Mouse (Mus musculus): Measurements from ENCODE around the gene Zfp618.

Gene Zfp618

DNA sequence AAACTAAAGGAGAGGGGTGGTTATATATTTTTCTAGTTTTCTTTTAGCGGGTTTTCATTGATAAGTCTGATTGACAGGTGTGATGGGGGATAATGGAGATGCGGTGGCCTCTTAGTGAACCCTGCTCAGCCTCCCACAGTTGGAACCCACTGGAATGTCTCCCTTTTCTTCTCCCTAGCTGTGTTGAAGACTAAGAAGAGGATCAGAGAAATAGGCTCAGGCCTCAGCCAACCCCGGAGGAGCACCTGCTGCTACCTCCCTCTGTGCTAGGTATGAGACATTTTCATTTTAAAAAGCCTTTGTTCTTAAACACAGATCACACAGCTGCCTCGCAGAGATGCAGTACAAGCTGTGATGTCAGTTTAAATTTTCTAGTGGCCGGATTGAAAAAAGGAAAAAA lies 68.4 kb downstream of the Zfp618 start:
- no peak for DNase-seq

DNA sequence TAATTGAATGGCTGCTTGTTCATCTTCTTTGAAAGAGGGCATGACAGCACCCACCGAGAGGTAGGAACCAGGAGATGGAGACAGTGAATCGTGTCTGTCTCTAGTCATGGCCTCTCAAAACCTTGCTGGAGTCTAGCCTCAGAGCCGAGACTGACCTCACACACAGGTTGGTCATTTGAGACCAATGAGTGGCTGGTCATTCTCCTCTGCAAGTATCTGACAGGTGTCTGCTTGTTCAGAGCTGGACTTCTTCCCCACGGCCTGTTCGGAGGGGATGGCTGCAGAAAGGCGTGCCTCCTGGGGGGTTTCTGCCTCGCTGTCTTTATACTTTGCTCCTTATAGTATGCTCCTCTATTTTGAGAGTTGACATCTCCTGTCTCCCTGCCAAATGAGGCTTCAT lies 70.6 kb downstream of the Zfp618 start:
- DNase-seq = no peak

GRCm38 (mm10) chr4:63036790-63037189 lies 71.4 kb downstream of the Zfp618 start:
- DNase-seq = no peak

DNA sequence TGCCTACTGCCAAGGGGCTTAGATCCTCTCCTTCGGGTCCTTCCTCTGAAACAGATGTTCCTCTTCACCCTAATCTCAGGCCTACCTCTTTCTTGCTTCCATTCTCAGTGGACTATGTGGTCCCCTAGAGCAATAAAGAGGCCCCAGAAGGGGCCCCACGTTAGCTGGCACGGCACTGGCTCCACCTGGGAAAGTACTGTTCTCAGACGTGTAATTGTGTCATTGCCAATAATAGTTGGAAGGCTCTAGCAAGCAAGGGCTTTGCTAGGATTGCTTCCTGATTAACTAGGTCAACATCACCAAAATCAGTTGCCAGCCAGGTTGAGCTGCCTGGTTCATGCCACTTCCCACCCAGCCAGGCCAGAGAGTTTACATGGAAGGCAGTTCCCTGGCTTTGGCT lies 72.2 kb downstream of the Zfp618 start:
- no peak for DNase-seq

DNA sequence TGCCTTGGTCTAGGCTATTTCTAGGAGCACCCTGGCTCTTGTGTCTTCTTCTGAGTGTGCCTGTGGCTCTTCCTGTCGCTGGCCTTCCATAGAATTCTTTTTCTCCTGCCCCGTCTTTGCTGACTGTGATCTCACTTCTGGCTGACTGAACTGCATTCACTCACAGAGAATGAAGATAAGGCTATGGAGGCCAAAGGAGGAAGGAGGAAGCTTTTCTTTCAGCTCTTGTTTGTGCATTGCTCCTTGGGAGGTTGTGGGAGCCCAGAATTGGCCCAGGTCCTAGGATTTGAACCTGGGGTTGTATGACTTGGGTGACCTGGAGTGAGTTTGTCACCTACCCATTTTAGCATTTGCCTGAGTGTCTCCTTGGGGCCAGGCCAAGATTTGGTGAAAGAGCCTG lies 72.9 kb downstream of the Zfp618 start:
- DNase-seq = no peak

DNA sequence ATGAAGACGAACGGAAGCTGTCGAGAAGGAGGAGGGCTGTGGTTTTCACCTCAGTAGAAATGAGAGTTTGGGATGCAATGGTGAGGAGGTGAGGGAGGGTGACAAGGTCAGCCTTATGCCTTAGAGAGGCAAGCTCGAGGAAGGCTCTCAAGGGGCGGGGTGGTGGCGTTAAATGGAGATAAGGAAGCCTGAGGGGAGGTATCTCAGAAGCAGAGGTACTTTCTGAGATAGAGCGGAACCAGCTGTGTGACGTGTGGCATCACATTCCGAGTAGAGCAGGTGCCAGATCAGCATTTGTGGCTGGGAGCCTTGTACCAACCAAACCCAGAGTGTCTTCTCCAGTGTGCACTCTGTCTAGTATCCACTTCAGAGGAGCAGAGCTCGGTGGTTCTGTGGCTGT lies 73.6 kb downstream of the Zfp618 start:
- DNase-seq = no peak

DNA sequence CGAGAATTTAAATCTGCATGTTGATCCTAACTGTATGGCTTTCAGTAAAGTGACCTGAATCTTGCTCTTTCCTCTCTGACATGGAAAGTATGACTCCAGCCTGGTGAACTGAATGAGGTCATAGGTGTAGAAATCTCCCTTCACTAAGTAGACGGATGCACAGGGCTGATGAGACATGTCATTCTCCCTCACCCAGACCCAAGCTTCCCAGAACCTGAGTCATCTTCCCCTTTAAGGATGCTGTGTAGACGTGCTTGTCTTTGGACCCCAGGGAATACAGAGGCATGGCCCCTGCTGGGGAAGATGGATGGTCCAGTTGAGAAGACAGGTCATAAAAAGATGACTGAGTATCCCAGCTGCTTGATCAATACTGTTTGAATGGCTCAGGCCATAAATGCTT lies 83.2 kb downstream of the Zfp618 start:
- no peak for DNase-seq

- no peak for DNase-seq
These were observed 84.4 kb downstream of the Zfp618 start for GRCm38 (mm10) chr4:63049596-63050318.

GRCm38 (mm10) chr4:63050319-63050676 lies 84.9 kb downstream of the Zfp618 start:
- no peak for DNase-seq

DNA sequence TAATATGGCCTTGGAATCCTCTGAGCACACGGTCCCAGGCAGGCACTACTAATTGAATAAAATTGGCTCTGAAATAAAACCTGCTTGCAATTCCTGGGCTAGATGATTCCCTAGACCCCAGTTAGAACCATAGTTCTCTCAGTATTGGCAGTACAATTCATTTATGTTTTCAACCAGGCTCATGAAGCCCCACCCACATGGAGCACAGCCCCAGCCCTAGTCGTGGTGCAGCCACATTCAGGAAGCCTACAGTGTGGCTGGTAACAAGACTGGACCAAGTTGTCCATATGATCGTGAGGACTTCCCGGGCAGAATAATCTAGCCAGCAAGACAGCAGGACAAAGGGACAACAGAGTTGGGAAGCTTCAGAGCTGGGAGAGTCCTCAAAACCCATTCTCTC lies 85.6 kb downstream of the Zfp618 start:
- no peak for DNase-seq

DNA sequence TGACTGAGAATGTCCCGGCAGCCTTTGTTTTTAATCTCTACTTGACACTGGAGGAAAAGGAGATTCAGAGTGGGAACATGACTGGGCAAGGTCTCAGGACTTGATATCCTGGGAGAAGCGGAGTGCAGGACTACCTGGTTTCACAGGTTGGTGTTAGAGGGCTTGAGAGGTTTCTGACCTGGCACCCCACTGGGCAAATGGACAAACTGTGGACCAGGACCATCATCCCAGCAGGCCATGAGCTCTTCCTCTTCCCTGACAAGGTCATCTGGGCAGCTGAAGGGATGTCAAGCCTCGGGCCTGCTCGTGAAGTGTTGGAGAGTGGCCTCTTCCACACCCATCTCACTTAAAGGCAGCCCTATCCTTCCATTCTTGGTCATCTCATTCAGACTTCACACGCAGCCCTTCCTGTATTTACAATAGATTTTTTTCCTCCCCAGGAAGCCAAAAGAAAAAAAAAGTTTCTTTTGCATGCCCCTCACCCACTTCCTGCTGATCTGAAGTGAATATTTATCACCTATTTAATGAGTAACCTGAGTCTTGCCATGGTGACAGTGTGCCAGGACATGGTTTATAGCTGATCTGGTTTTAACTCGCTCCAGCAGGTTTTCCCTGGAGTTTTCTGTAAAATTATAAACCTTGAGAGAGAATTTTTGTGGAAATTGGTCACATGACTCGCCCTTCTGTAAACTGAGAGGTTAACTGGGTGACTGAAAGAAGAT lies 86.7 kb downstream of the Zfp618 start:
- DNase-seq = peak; percentile 30

GRCm38 (mm10) chr4:63052662-63053033 lies 87.3 kb downstream of the Zfp618 start:
- DNase-seq = no peak

GRCm38 (mm10) chr4:63055216-63055745 lies 89.9 kb downstream of the Zfp618 start:
- no peak for DNase-seq

DNA sequence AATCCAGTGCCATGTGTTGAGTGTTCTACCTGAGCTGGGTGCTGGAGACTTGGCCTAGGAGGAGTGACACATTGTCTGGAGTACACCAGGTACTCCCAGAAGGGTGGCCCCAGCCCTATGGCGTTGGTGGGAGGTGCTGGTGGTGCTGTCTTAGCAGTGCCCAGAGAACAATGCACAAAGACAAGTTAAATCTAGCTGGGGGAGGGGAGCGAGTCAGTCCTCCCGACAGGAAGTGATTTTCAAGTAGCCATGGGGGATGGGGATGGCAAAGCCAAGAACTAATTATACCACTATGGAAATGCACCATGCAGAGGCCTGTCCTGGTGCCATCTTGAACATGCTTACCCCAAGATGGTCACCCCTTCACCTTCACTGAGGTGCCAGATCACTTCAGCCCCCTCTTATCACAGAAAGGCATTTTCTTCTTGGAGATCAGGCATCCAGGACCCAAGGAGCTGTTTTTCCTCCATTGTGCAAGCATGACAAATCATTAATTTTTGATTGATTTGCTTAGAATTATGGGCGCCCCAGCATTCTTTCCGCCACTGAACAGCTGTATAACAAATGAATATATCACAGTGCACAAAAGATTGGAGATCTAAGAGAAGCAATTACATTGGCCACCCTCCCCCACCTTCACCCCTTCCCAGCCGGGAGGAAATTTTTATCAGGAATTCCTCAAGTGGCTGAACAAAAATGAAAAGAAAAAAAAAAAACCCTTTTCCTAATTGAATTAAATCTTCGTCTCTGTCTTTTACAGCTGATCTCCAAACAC lies 91.5 kb downstream of the Zfp618 start:
- DNase-seq = peak; percentile 77

DNA sequence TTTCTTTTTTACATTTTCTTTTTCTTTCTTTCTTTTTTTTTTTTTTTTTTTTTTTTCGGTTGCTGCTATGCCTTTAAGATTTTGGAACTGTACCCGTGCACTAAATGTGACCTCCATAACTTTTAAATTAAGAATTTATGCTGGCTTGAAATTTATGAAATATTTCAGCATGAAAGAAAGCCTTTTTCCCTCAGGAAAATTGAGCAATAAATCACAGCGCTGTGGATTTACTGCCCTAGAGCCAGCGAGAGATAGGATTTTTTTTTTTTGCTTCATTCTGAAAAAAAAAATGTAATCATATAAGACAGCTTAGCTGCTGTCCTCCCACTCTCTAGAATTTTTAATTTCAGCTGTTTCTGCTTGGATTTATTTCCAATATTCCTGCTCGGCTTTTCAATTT lies 92.2 kb downstream of the Zfp618 start:
- DNase-seq = peak; percentile 37

DNA sequence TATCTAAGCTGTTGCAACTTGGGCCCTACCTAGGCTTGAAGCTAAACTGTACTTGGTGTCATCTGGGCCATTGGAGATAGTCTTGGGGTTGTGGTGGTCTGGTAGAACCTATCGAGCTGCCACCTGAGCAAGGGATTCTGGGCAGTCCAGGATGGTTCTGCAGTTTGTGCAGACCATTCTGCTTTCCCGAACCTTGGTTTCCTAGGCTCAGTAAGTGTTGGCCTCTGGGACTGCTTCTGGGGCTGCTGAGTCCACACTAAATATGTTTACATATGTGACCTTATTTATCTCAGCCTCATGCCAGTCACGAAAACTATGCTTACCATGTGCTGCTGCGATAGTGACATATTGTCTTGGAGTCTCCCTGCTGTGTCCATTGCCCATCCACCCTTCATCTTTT lies 93.3 kb downstream of the Zfp618 start:
- DNase-seq = no peak

- DNase-seq = no peak
These were observed 95.0 kb downstream of the Zfp618 start for GRCm38 (mm10) chr4:63060358-63060757.

GRCm38 (mm10) chr4:63061411-63061810 lies 96.0 kb downstream of the Zfp618 start:
- no peak for DNase-seq

GRCm38 (mm10) chr4:63063360-63063759 lies 98.0 kb downstream of the Zfp618 start:
- no peak for DNase-seq

DNA sequence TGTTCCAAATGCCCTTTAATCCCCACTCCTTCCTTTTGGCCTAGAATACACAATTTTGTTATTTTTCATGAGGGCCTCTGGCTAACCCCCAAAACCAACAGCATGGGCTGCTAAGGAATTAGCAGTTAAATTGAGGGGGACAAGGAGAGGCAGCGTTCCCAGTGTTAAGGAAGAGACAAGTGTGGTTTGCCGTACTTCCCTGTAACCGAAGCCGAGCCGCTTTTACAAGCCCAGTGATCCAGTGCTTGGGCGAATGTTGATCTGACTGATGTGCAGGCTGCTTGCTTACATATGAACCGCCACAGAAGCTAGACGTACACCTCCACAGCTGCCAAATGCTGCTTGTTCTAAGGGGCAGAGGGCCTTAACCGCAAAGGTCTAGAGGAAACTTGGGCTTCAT lies 99.5 kb downstream of the Zfp618 start:
- DNase-seq = no peak

GRCm38 (mm10) chr4:63066796-63067195 lies 101.4 kb downstream of the Zfp618 start:
- DNase-seq = no peak

DNA sequence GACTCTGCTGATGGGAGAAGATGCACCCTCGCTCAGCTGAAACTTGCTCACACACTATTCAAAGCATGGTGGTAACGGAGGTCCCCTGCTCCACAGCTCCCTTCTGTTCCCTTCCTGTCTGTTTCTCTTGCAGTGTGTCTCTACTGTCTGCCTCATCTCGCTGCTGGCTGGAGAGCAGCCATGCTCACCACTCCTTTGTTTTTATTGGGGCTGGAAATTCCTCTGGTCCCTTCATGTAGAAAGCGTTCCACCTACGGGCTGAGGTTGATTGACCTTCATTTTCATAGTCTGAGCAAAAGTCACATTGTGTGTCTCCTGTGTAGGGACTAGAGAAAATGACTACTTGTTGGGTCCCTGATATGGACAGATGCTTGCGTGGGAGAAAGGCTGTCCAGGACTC lies 102.4 kb downstream of the Zfp618 start:
- no peak for DNase-seq

DNA sequence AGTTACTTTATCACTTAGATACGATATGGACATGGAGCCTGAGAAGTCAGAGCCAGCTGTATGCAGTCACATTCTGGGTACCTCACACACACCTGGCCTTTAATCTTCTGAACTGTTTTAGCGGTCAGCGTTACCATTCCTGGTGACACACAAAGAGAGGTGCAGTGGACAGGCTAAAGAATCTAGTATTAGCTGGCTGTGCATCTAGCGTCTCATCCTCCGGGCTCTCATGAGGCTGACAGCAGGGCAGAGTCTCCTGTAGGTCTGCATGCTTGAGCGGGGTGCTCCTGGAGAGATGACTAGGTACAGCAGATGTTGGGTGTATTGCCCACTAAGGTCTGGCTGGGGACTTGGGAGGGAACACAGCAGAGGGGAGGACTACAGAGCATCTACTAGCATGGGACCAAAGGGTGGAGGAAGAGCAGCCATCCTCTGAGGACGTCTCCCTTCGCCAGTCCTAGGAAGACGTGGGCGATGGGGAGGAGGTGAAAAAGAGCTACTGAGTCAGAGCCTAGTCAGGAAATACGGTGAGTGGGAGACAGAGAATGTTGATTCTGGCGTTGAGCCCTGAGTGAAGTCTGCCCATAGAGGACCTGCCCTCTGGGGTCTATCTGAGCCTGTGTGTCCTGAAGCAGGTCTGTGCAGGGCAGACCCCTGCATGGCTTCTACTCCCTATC lies 103.3 kb downstream of the Zfp618 start:
- no peak for DNase-seq

Data from embryo, embryonic 11 days (tissue).